Mouse (Mus musculus): Measurements from ENCODE around the gene Gm20388. TPM values are rescaled to one million over a fixed set of nuclear protein-coding genes. Genes with fewer than 3 reads are reported as not detected.
A peak's percentile ranks its signal among the peaks of the same experiment; 100 is the strongest.

The Gm20388 gene
- polyA plus RNA-seq, 1 experiment from 2014 or later, result not detected

DNA sequence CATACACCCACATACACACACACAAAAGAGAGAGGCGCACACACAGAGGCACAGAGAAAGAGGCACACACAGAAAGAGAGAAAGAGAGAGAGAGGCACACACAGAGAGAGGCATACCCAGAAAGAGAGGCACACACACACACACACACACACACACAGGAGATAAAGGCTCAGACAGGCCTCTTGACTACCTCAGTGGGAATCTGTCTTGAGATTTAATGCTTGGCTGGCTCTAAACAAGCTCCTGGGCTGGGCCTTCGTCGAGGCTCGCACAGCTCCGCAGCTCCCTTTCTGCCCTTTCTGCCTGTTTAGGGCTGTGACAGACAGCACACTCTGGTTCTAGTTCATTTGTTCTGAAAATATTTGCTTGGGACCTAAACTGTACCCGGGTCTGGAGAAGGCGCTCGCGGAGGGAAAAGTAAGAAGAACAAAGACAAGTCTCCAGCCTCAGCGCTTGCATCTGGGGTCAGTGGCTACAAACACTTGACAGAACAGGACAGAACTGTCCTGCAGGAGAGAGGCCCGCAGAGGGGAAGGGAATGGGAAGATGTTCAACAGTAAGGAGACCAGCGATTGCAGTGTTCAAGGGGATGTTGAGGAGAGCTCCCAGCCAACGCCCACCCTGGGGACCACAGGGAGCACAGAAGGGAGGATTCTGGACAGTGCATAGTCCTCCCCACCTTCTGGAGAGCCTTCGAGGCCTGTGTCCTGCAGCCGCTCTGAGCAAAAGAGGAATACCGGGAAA, 3880.6 kb downstream of the Gm20388 start:
- Histone ChIP-seq H3K4me3 (ENCODE audit: low read depth, low read length) (no peak overlapping the region), H3K4me2 (replicated peaks; ENCODE audit: low read depth) (no peak overlapping the region), H3K4me1 (replicated peaks; ENCODE audit: control insufficient read depth, insufficient read depth) (no peaks in the 10 kb centered on the region), H3K9ac (ENCODE audit: low read length) (no peak overlapping the region), H3K27ac (replicated peaks) (no peak overlapping the region), H3K27me3 (ENCODE audit: control insufficient read depth, insufficient read depth, low read length) (no peaks in the 10 kb centered on the region), H3K36me3 (ENCODE audit: control insufficient read depth, insufficient read depth, low read length) (no peaks in the 10 kb centered on the region), H3K9me3 (ENCODE audit: control insufficient read depth, low read length) (no peaks in the 10 kb centered on the region)
- 61% methylated on average over 16 of the region's 16 CpGs for whole genome bisulfite sequencing
- no peak for DNase-seq (ENCODE audit: low spot score)
- no peak for ATAC-seq (ENCODE audit: low FRiP score, low TSS enrichment)
- TF ChIP-seq CTCF (IDR thresholded peaks at IDR 0.05; ENCODE audit: low read depth), result no peak
- TF ChIP-seq EP300 (optimal IDR thresholded peaks at IDR 0.05), result no peak

DNA sequence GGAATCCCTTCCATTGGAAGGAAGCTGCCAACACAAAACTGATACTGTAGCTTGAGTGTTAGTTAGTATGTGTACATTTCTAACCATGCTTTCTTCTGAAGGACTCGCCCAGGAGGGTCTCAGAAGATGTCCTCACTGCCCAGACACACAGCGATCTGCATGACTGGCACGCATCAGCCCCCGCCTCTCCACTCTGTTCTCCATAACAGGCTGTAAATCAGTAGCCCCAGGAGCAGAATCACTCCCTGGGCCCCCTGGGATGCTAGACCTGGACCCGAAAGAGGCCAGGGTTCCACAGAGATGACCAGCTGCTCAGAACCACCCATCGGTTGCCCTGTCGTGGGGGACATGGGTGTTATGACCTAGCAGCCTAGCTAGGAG, 3881.2 kb downstream of the Gm20388 start:
- no peak overlapping the region for H3K4me3 ChIP-seq (ENCODE audit: low read depth, low read length)
- no peaks in the 10 kb centered on the region for H3K4me1 ChIP-seq (replicated peaks; ENCODE audit: control insufficient read depth, insufficient read depth)
- no peak for TF ChIP-seq EP300 (optimal IDR thresholded peaks at IDR 0.05)
- no peak for TF ChIP-seq CTCF (IDR thresholded peaks at IDR 0.05; ENCODE audit: low read depth)
- H3K27me3 ChIP-seq (ENCODE audit: control insufficient read depth, insufficient read depth, low read length), result no peaks in the 10 kb centered on the region
- H3K9me3 ChIP-seq (ENCODE audit: control insufficient read depth, low read length), result no peaks in the 10 kb centered on the region
- H3K36me3 ChIP-seq (ENCODE audit: control insufficient read depth, insufficient read depth, low read length), result no peaks in the 10 kb centered on the region
- H3K4me2 ChIP-seq (replicated peaks; ENCODE audit: low read depth), result no peak overlapping the region
- ATAC-seq (ENCODE audit: low FRiP score, low TSS enrichment) (no peak), DNase-seq (ENCODE audit: low spot score) (no peak)
- no peak overlapping the region for H3K27ac ChIP-seq (replicated peaks)
- H3K9ac ChIP-seq (ENCODE audit: low read length), result no peak overlapping the region
- WGBS, result 84% methylated on average over 7 of the region's 7 CpGs

DNA sequence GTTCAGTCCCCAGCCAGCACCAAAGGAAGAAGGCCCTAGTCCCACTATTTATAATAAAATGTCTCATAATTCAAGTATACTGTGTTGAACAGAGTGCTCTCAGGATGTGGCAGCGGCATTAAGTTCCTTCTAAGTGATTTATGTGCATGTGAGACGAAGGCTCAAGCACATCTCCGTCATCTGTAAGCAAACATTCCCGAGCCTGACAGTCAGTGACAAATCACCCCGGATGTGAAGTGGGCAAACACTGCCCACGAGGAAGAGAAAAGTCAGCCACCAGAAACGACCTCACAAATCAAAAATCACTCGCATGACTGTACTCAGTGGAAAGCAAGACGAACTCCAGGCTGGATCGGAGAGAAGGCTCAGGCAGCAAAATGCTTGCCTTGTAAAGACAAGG, 3883.3 kb downstream of the Gm20388 start:
- no peaks in the 10 kb centered on the region for H3K27me3 ChIP-seq (ENCODE audit: control insufficient read depth, insufficient read depth, low read length)
- H3K9me3 ChIP-seq (ENCODE audit: control insufficient read depth, low read length), result no peaks in the 10 kb centered on the region
- TF ChIP-seq CTCF (IDR thresholded peaks at IDR 0.05; ENCODE audit: low read depth) (no peak), EP300 (optimal IDR thresholded peaks at IDR 0.05) (no peak)
- peak; percentile 40 for DNase-seq (ENCODE audit: low spot score)
- H3K27ac ChIP-seq (replicated peaks), result peak overlapping the region; percentile 24; the same call in 1 of the 2 replicates
- no peaks in the 10 kb centered on the region for H3K4me1 ChIP-seq (replicated peaks; ENCODE audit: control insufficient read depth, insufficient read depth)
- no peak for ATAC-seq (ENCODE audit: low FRiP score, low TSS enrichment)
- no peaks in the 10 kb centered on the region for H3K36me3 ChIP-seq (ENCODE audit: control insufficient read depth, insufficient read depth, low read length)
- no peak overlapping the region for H3K4me3 ChIP-seq (ENCODE audit: low read depth, low read length)
- 7% methylated on average over 10 of the region's 10 CpGs for WGBS
- no peak overlapping the region for H3K9ac ChIP-seq (ENCODE audit: low read length)
- H3K4me2 ChIP-seq (replicated peaks; ENCODE audit: low read depth), result no peak overlapping the region

DNA sequence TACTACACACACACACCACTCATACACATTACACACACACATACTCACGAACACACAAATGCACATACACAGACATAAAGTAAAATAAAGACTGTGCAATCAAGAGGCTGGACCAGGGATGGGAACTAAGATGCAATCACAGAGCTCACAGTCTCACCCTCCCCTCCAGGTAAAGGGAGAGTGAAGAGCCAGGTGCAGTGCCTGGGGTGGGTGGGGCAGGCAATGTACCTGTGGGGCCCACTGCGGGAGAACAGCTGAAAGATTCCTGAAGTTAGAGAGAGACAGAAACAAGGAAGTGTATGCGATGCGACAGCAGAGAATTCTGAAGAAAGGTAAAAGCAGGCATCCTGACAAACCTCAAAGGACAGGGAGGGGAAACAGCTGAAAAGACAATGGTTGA, 3884.1 kb downstream of the Gm20388 start:
- Histone ChIP-seq H3K27me3 (ENCODE audit: control insufficient read depth, insufficient read depth, low read length) (no peaks in the 10 kb centered on the region), H3K36me3 (ENCODE audit: control insufficient read depth, insufficient read depth, low read length) (no peaks in the 10 kb centered on the region), H3K9me3 (ENCODE audit: control insufficient read depth, low read length) (no peaks in the 10 kb centered on the region), H3K4me3 (ENCODE audit: low read depth, low read length) (no peak overlapping the region), H3K4me1 (replicated peaks; ENCODE audit: control insufficient read depth, insufficient read depth) (no peaks in the 10 kb centered on the region), H3K9ac (ENCODE audit: low read length) (no peak overlapping the region), H3K4me2 (replicated peaks; ENCODE audit: low read depth) (no peak overlapping the region), H3K27ac (replicated peaks) (no peak overlapping the region)
- DNase-seq (ENCODE audit: low spot score) (peak; percentile 34), ATAC-seq (ENCODE audit: low FRiP score, low TSS enrichment) (0 out of 2 replicates have a peak, but pooled peaks have one; percentile 28)
- WGBS, result 62% methylated on average over 4 of the region's 4 CpGs
- TF ChIP-seq CTCF (IDR thresholded peaks at IDR 0.05; ENCODE audit: low read depth), result no peak
- TF ChIP-seq EP300 (optimal IDR thresholded peaks at IDR 0.05), result no peak

DNA sequence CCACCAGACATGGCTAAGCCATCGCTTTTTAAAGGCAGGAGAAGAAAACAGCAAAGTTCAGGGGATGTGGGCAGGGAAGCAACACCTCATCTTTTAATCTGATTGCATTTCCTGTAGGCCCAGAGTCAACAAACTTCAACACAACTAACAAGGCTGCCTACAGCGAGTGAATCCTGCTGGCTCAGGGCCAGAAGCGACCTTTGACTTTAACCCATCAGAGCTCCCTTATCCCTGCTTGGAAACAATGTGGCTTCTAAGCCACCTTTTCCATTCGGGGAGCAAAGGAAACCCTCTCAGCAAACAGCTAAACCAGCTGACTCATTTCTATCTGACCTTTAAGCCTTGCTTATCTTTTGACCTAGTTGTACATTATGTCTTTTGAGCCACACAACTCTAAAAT, 3886.1 kb downstream of the Gm20388 start:
- Histone ChIP-seq H3K4me3 (ENCODE audit: low read depth, low read length) (no peak overlapping the region), H3K9me3 (ENCODE audit: control insufficient read depth, low read length) (no peaks in the 10 kb centered on the region), H3K27me3 (ENCODE audit: control insufficient read depth, insufficient read depth, low read length) (no peaks in the 10 kb centered on the region), H3K4me1 (replicated peaks; ENCODE audit: control insufficient read depth, insufficient read depth) (no peaks in the 10 kb centered on the region), H3K4me2 (replicated peaks; ENCODE audit: low read depth) (no peak overlapping the region), H3K9ac (ENCODE audit: low read length) (no peak overlapping the region), H3K27ac (replicated peaks) (no peak overlapping the region), H3K36me3 (ENCODE audit: control insufficient read depth, insufficient read depth, low read length) (no peaks in the 10 kb centered on the region)
- WGBS, result 46% methylated on average over 4 of the region's 4 CpGs
- peak; percentile 53; the same call in 1 of the 2 replicates for ATAC-seq (ENCODE audit: low FRiP score, low TSS enrichment)
- peak; percentile 58 for DNase-seq (ENCODE audit: low spot score)
- TF ChIP-seq CTCF (IDR thresholded peaks at IDR 0.05; ENCODE audit: low read depth) (no peak), EP300 (optimal IDR thresholded peaks at IDR 0.05) (no peak)

DNA sequence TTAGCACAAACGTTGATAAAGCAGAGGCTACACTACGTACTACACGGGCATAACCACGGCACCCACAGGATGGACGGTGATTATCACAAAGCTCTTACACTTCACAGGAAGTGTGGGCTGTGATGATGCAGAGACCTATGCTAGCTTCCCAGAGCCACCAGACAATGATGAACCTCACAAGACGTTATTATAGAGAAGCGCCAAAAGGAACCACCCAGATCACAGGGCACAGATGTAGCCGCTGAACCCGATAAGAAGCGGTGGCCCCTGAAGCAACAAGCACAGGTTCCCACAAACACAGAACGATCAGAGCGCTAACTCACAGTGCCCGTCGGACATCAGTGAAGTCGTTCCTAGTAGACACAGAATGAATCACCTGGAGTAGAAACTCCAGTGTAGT, 3887.3 kb downstream of the Gm20388 start:
- TF ChIP-seq EP300 (optimal IDR thresholded peaks at IDR 0.05), result no peak
- no peak for TF ChIP-seq CTCF (IDR thresholded peaks at IDR 0.05; ENCODE audit: low read depth)
- 85% methylated on average over 15 of the region's 15 CpGs for WGBS
- Histone ChIP-seq H3K27me3 (ENCODE audit: control insufficient read depth, insufficient read depth, low read length) (no peaks in the 10 kb centered on the region), H3K36me3 (ENCODE audit: control insufficient read depth, insufficient read depth, low read length) (no peaks in the 10 kb centered on the region), H3K9ac (ENCODE audit: low read length) (no peak overlapping the region), H3K9me3 (ENCODE audit: control insufficient read depth, low read length) (no peaks in the 10 kb centered on the region), H3K4me1 (replicated peaks; ENCODE audit: control insufficient read depth, insufficient read depth) (no peaks in the 10 kb centered on the region), H3K4me2 (replicated peaks; ENCODE audit: low read depth) (no peak overlapping the region), H3K4me3 (ENCODE audit: low read depth, low read length) (no peak overlapping the region), H3K27ac (replicated peaks) (no peak overlapping the region)
- ATAC-seq (ENCODE audit: low FRiP score, low TSS enrichment) (no peak), DNase-seq (ENCODE audit: low spot score) (no peak)
